Mouse (Mus musculus): ENCODE measurements at regions not wholly inside any gene's neighbourhood (a gene's known extent, or its start where the extent isn't known, plus 50 kb on each side); places are given as distances from the start of the nearest gene placed in this dataset.

- TF ChIP-seq POLR2A (IDR thresholded peaks at IDR 0.05; ENCODE audit: insufficient read depth, low read depth, low read length): no peak
- no peak for TF ChIP-seq CTCF (IDR thresholded peaks at IDR 0.05; ENCODE audit: insufficient read depth, low read depth, low read length)
- Histone ChIP-seq H3K27ac (ENCODE audit: insufficient read depth, low read depth, low read length) (no peak overlapping the region), H3K4me3 (ENCODE audit: insufficient read depth, low read depth, low read length) (no peak overlapping the region), H3K4me1 (ENCODE audit: control insufficient read depth, insufficient read depth, low read length) (no peaks in the 10 kb centered on the region)
- 76% methylated on average over 2 of the region's 2 CpGs for WGBS
Observed at GRCm38 (mm10) chr7:96108768-96109167, 62.3 kb upstream of the Tenm4 start.

GRCm38 (mm10) chr7:96120142-96120541, 50.9 kb upstream of the Tenm4 start:
- no peak for TF ChIP-seq POLR2A (IDR thresholded peaks at IDR 0.05; ENCODE audit: insufficient read depth, low read depth, low read length)
- no peak for TF ChIP-seq CTCF (IDR thresholded peaks at IDR 0.05; ENCODE audit: insufficient read depth, low read depth, low read length)
- no peak overlapping the region for H3K4me3 ChIP-seq (ENCODE audit: insufficient read depth, low read depth, low read length)
- peaks cover 5% of the 10 kb centered on the region; the same call in 1 of the 2 replicates for H3K4me1 ChIP-seq (ENCODE audit: control insufficient read depth, insufficient read depth, low read length)
- no peak overlapping the region for H3K27ac ChIP-seq (ENCODE audit: insufficient read depth, low read depth, low read length)
- 30% methylated on average over 8 of the region's 8 CpGs for WGBS

Data from olfactory bulb, adult 2 months (tissue).